ENCODE assay signal across 8 mouse cellular contexts in the genomic region with DNA sequence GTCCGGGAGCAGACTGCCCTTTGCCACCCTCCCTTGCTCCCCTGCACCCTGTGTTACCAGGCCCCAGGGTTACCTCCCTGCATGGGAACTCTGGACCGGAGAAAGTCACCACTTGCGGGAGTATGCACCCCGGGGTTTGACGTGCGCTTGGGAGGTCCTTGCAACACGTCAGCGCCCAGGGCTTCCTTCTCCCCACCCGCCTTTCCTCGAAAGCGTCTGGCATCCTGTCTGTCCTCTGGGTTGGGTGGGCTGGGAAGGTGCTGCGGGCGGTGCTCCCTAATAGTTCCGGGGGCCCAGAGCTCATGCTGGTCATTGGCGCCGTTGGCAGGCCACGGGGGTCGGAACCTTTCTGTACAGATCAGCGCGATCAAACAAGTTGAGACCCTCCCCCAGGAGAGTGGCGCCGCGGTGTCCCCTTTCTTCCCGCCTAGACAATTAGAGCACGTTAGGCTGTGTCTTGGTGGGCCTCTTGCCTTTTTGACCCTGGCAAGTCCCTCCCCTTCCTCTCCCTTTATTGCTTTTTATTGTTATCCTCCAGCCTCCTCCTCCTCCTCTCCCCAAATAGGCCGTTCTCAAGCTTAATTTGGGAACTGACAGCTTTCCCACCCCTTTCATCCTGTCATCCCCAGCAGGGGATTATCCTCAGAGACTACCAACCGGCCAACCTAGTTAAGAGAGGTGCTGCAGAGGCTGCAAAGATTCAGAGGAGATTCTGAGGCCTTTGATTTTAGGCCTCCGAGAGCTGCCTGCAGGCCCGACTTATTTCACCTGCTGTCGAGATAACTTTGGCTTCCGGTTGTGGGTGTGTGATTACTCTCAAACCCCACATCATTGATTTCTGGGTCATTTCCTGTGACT. TPM values are rescaled to one million over a fixed set of nuclear protein-coding genes. Genes with fewer than 3 reads are reported as not detected.
DNase-seq lines count a peak whose midpoint lies in the region; ATAC-seq and TF ChIP-seq lines count a peak whose summit lies in the region.

No protein-coding gene starts in this region.

- H3K9me3 ChIP-seq in heart, postnatal 0 days (replicated peaks; ENCODE audit: control insufficient read depth, low read length): no peaks in the 10 kb centered on the region
- no peaks in the 10 kb centered on the region for H3K9me3 ChIP-seq in limb, embryonic 11.5 days (ENCODE audit: control insufficient read depth, low read length)
- no peaks in the 10 kb centered on the region for H3K9me3 ChIP-seq in midbrain, embryonic 14.5 days (ENCODE audit: control insufficient read depth, low read length)

- H3K36me3 ChIP-seq in heart, postnatal 0 days (replicated peaks; ENCODE audit: control insufficient read depth, insufficient read depth, low read length): peaks cover 15% of the 10 kb centered on the region
- H3K36me3 ChIP-seq in limb, embryonic 11.5 days (ENCODE audit: control insufficient read depth, insufficient read depth, low read length): no peaks in the 10 kb centered on the region
- no peaks in the 10 kb centered on the region for H3K36me3 ChIP-seq in midbrain, embryonic 14.5 days (ENCODE audit: control insufficient read depth, insufficient read depth, low read length)

- peak overlapping the region; percentile 75 for H3K27ac ChIP-seq in heart, postnatal 0 days (ENCODE audit: low read depth)
- H3K27ac ChIP-seq in limb, embryonic 11.5 days (replicated peaks; ENCODE audit: low read depth, low read length): no peak overlapping the region
- no peak overlapping the region for H3K27ac ChIP-seq in midbrain, embryonic 14.5 days (replicated peaks; ENCODE audit: low read depth, low read length)

- peaks cover 32% of the 10 kb centered on the region for H3K4me1 ChIP-seq in heart, postnatal 0 days (ENCODE audit: control insufficient read depth, insufficient read depth)
- H3K4me1 ChIP-seq in limb, embryonic 11.5 days (ENCODE audit: control insufficient read depth, insufficient read depth, low read length): peaks cover 11% of the 10 kb centered on the region; the same call in 1 of the 2 replicates
- H3K4me1 ChIP-seq in midbrain, embryonic 14.5 days (ENCODE audit: control insufficient read depth, insufficient read depth, low read length): 0 out of 2 replicates have a peak, but pooled peaks cover 7% of the 10 kb centered on the region

- H3K9ac ChIP-seq in heart, postnatal 0 days (replicated peaks; ENCODE audit: low read depth, low read length): peak overlapping the region; percentile 71
- H3K9ac ChIP-seq in limb, embryonic 11.5 days (ENCODE audit: low read length): peak overlapping the region; percentile 52; the same call in 1 of the 2 replicates
- H3K9ac ChIP-seq in midbrain, embryonic 14.5 days (replicated peaks; ENCODE audit: low read length): peak overlapping the region; percentile 48

- no peak for TF ChIP-seq EP300 in heart, postnatal 0 days (IDR thresholded peaks at IDR 0.05; ENCODE audit: low read depth)

- H3K27me3 ChIP-seq in heart, postnatal 0 days (ENCODE audit: control insufficient read depth, insufficient read depth, low read length): no peaks in the 10 kb centered on the region
- H3K27me3 ChIP-seq in limb, embryonic 11.5 days (ENCODE audit: control insufficient read depth, insufficient read depth, low read length): no peaks in the 10 kb centered on the region
- peaks cover 29% of the 10 kb centered on the region for H3K27me3 ChIP-seq in midbrain, embryonic 14.5 days (ENCODE audit: control insufficient read depth, insufficient read depth, low read length)

- peak; percentile 7; the same call in 1 of the 2 replicates for ATAC-seq in heart, postnatal 0 days (ENCODE audit: insufficient read depth, low read depth)
- peak; percentile 16; the same call in 1 of the 2 replicates for ATAC-seq in limb, embryonic 11.5 days (ENCODE audit: insufficient number of reproducible peaks, low FRiP score, low TSS enrichment, low read depth)
- ATAC-seq in midbrain, embryonic 14.5 days (ENCODE audit: low FRiP score, low TSS enrichment): peak; percentile 16; the same call in 1 of the 2 replicates

- WGBS in heart, postnatal 0 days: 7% methylated on average over 31 of the region's 31 CpGs
- under 1% methylated on average over 31 of the region's 31 CpGs for WGBS in limb, embryonic 11.5 days
- WGBS in midbrain, embryonic 14.5 days: 1% methylated on average over 31 of the region's 31 CpGs

- peak; percentile 25 for DNase-seq in right cerebral cortex, postnatal 14 days
- DNase-seq in right cerebral cortex, postnatal 4 days: no peak
- DNase-seq in cerebellum, postnatal 36 days: peak; percentile 54 to 57
- DNase-seq in heart, postnatal 0 days (ENCODE audit: low spot score): peak; percentile 21
- DNase-seq in limb, embryonic 11.5 days (ENCODE audit: low spot score): peak; percentile 60
- peak; percentile 31 for DNase-seq in midbrain, embryonic 14.5 days
- DNase-seq in thymus, postnatal 0 days (ENCODE audit: low spot score): peak; percentile 79
- DNase-seq in right cerebral cortex, postnatal 10 days (ENCODE audit: low spot score in 2 of 2): no peak

- H3K4me2 ChIP-seq in heart, postnatal 0 days (ENCODE audit: low read depth, low read length): peak overlapping the region; percentile 86
- peak overlapping the region; percentile 89 for H3K4me2 ChIP-seq in limb, embryonic 11.5 days (ENCODE audit: low read depth, severe bottlenecking)
- peak overlapping the region; percentile 82 for H3K4me2 ChIP-seq in midbrain, embryonic 14.5 days (ENCODE audit: low read length)

- no peak for TF ChIP-seq CTCF in heart, postnatal 0 days (IDR thresholded peaks at IDR 0.05; ENCODE audit: low read depth)

- H3K4me3 ChIP-seq in heart, postnatal 0 days (ENCODE audit: low read depth, low read length): peak overlapping the region; percentile 71
- peak overlapping the region; percentile 61 for H3K4me3 ChIP-seq in limb, embryonic 11.5 days (ENCODE audit: low read depth, low read length)
- peak overlapping the region; percentile 46 for H3K4me3 ChIP-seq in midbrain, embryonic 14.5 days (replicated peaks; ENCODE audit: low read depth, low read length)

RNA-seq across cellular contexts. Expression of a gene that starts 1.0 kb away (rescaled TPM):
- 15.9 and 20.8 TPM in 2 replicates for total RNA-seq in heart, postnatal 0 days (2014; rRNA removed; ENCODE audit: low replicate concordance)
- 8.0 and 9.6 TPM in 2 replicates for polyA plus RNA-seq in heart, postnatal 0 days (2015; fragmentation: Nextera tagmentation; extraction: Ambion mirVana)
- 3.5 and 3.8 TPM in 2 replicates for polyA plus RNA-seq in limb, embryonic 11.5 days (2014; fragmentation: Nextera tagmentation; extraction: Ambion mirVana)
- 3.1 and 4.6 TPM in 2 replicates for polyA plus RNA-seq in midbrain, embryonic 14.5 days (2014; fragmentation: Nextera tagmentation; extraction: Ambion mirVana)
- polyA plus RNA-seq in thymus, postnatal 0 days (2015; fragmentation: Nextera tagmentation; extraction: Ambion mirVana): 33.2 and 34.4 TPM in 2 replicates

RNA-seq across cellular contexts. Expression of a gene that starts 58.9 kb away (rescaled TPM):
- 120 and 143 TPM in 2 replicates for total RNA-seq in heart, postnatal 0 days (2014; rRNA removed; ENCODE audit: low replicate concordance)
- polyA plus RNA-seq in heart, postnatal 0 days (2015; fragmentation: Nextera tagmentation; extraction: Ambion mirVana): 209 and 216 TPM in 2 replicates
- polyA plus RNA-seq in limb, embryonic 11.5 days (2014; fragmentation: Nextera tagmentation; extraction: Ambion mirVana): 471 and 513 TPM in 2 replicates
- 221 and 229 TPM in 2 replicates for polyA plus RNA-seq in midbrain, embryonic 14.5 days (2014; fragmentation: Nextera tagmentation; extraction: Ambion mirVana)
- 267 and 304 TPM in 2 replicates for polyA plus RNA-seq in thymus, postnatal 0 days (2015; fragmentation: Nextera tagmentation; extraction: Ambion mirVana)

Comparison
In these comparisons a context has a peak if more than half of its experiments do, and no peak if none do; other contexts are left out.
1. DNase-seq: peak in right cerebral cortex, postnatal 14 days (single experiment), cerebellum, postnatal 36 days (2 of 2), heart, postnatal 0 days (single experiment), limb, embryonic 11.5 days (single experiment), midbrain, embryonic 14.5 days (single experiment) and thymus, postnatal 0 days (single experiment); none in right cerebral cortex, postnatal 4 days (single experiment) and right cerebral cortex, postnatal 10 days (0 of 2).
2. Peak in every context shown above with its lines, with median percentiles within 50 percentile points of each other: ATAC-seq, H3K4me2 ChIP-seq, H3K4me3 ChIP-seq and H3K9ac ChIP-seq.